Mouse (Mus musculus): Measurements from ENCODE around the gene Tiam1.

- no peak for TF ChIP-seq GATA1 (IDR thresholded peaks at IDR 0.05; ENCODE audit: borderline replicate concordance, low read length)
- TF ChIP-seq FLI1 (IDR thresholded peaks at IDR 0.05; ENCODE audit: low read length), result no peak
Measured at GRCm38 (mm10) chr16:90098191-90098605, 45.4 kb downstream of the Tiam1 start.

Measured in megakaryocyte, embryonic 14.5 days (primary cell).